Mouse (Mus musculus) cortical plate, adult 2 months (tissue): Measurements from ENCODE around the gene Hoxa9.

Experiments used
- CTCF ChIP-seq: fragments of 200-500 bp; IDR thresholded peaks from 2 replicates; pipeline ENCODE4 v1.5.1; 2011; ENCODE audit warnings: mild to moderate bottlenecking, control low read depth, low read length; ENCODE audit not compliant: insufficient read depth; ENCODE audit errors: extremely low read depth
- POLR2A ChIP-seq: fragments of 200-500 bp; IDR thresholded peaks from 2 replicates; pipeline ENCODE4 v1.6.1; 2011; ENCODE audit warnings: mild to moderate bottlenecking, low read length, control low read depth; ENCODE audit not compliant: insufficient read depth; ENCODE audit errors: extremely low read depth

DNA sequence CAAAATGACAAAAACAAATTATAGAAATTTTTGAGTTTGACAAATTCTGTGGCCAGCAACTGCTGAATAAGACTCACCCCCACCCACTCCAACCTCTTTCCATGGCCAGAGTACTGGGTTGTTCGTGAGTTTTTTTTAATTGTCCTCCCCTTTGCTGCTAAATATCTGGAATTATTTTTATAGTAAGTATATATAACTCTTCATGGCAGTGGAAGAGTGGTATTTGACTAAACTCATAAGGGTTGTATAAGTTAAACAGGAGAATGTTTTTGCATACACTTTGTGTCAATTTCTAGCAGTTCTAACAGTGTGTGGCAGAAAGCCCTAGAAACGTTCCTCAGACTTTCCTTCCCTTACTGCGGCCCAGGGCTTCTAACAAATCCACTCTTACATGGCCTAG, 36.8 kb upstream of the Hoxa9 start:
- TF ChIP-seq CTCF (no peak), POLR2A (no peak)
